Mouse (Mus musculus) left cerebral cortex, postnatal 4 days (tissue): Measurements from ENCODE around the gene Cnot11. TPM values are rescaled to one million over a fixed set of nuclear protein-coding genes. Genes with fewer than 3 reads are reported as not detected.

ENCODE experiments used
- DNase-seq: peaks from one replicate; pipeline ENCODE4 v3.0.0-alpha.2; 2022
- intact Hi-C: fragments of 180-260 bp; cut with DNase I; formaldehyde crosslinking; loops from one replicate; pipeline ENCODE4 v1.15.1; 2025
- total RNA-seq, 2 experiments: library from RNA; stranded (reverse); gene quantifications; 2 replicates each; pipeline ENCODE4 v1.2.3; 2021

Cnot11 gene
- total RNA-seq, 2 experiments from 2014 or later: 21.6 to 23.6 TPM

DNA sequence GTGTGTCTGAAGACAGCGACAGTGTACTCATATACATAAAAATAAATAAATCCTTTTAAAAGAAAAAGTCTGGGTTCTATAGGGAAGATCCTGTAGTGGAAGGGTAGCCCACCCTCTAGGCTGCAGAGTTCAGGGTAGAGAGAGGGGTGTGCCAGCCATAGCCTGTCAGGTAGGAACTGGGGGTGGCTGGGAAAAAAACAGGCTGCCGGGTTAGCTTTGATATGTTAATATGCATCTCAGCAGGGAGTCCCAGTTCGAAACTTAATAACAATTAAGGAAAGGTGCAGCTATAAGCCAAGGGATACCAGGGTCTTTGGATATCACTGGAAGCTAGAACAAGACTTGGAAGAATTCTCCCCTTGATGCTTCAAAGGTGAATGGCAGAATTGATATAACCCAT is 875 bp upstream of the Cnot11 start:
- intact Hi-C loops: no loop called here
- no peak for DNase-seq

- DNase-seq: peak; percentile 98
- intact Hi-C loops: no loop called here
Observed at GRCm38 (mm10) chr1:39535515-39536311, 921 bp downstream of the Cnot11 start.

DNA sequence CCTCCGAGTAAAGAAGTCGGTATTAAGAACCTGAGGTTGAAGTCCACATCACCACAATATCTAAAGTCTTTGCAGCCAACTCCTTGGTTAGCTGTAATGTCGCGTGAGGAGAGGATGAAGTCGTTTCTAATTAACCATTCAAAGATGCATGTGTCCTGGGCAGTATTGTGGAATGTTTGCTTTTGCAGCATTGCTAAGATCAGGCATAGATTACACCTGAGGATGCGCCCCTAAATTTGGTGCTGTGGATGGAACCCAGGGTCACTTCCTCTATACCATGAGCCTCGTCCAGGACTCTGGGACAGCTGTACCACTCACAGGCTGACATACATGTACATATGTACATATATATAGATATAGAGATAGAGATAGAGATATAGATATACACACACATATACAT is 1.9 kb downstream of the Cnot11 start:
- intact Hi-C loops: no loop called here
- no peak for DNase-seq

- intact Hi-C loops: no loop called here
- DNase-seq: no peak
Observed at GRCm38 (mm10) chr1:39537631-39538380, 3.0 kb downstream of the Cnot11 start.

DNA sequence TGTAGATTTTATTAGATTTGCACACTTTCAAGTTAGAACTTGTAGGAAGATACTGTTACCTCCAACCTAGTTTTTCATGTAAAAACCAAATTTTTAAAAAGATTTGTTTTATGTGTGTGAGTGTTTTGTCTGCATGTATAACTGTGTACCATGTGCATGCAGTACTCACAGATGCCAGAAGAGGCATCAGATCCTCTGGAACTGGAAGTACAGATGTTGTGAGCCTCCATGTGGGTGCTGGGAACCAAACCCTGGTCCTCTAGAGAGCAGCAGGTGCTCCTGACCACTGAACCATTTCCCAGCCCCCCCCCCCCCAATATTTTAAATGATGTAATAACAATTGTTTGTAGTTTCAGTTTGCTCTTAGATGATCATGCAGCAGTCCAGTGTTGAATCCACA is 5.8 kb downstream of the Cnot11 start:
- intact Hi-C loops: no loop called here
- DNase-seq: no peak

- DNase-seq: no peak
- intact Hi-C loops: no loop called here
Observed at GRCm38 (mm10) chr1:39545589-39545988, 10.8 kb downstream of the Cnot11 start.

GRCm38 (mm10) chr1:39546160-39546866 is 11.5 kb downstream of the Cnot11 start:
- DNase-seq: no peak
- intact Hi-C loops: no loop called here

DNA sequence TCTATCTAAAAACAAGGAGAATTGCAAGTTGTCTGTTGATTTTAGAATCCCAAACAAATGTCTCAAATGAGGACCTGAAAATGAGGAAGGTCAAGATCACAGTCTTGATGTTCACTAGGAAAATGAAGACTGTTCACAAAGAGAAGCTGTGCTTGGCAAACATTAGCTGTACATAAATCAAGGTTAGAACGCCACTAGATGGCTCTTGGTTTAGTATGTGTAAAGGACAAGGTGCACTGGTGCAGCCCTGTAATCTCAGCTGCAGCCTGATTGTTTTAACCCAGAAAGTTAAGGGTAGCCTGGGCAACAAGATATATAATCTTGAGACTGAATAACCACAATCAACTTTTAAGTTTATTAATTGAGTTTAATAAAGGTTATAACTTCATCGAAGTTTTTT is 12.4 kb downstream of the Cnot11 start:
- DNase-seq: no peak
- intact Hi-C loops: no loop called here

GRCm38 (mm10) chr1:39549831-39550230 is 15.0 kb downstream of the Cnot11 start:
- no peak for DNase-seq

DNA sequence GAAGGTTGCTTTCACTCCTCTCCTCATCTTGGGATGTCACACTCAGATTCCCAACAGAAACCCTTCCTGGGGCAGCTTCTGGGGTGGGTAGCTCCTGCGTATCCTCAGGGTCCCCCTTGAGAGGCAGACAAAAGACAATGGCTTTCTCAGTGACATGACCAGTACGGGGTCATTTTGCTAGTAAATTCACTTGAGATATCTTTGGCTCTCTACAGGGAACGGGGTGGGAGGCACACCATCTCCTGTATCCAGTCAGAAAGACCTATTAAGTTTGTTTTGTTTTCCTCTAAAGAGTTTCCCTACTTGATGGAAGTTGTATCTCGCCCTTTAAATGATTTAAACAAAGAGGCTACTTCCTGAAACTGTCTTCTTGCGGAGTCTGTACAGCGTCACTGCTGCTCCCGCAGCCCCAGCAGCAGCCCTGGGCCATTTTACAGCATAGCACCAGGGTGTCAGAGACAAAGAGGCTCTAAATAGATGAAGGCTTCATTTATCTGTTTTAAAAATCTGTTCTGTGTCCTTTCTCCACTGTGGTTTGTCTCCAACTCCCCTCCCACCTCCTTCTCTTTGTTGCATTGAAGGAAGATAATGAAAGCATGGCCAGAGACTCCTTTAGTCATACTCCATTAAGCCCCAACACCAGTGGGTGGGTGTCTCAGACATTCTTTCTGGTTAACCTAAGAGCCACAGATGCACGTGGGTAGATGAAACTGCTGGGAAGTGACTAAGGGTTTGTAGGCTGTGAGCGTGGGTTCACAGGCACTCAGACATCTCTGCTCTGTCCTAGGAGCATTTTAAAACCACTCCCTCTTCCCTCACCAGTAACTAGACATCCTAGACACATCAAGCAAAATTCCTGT is 21.0 kb downstream of the Cnot11 start:
- DNase-seq: no peak
- intact Hi-C loops: no loop called here

More at GRCm38 (mm10) chr1:39549831-39550230, 15.0 kb downstream of the Cnot11 start:
- intact Hi-C loops: no loop called here

DNA sequence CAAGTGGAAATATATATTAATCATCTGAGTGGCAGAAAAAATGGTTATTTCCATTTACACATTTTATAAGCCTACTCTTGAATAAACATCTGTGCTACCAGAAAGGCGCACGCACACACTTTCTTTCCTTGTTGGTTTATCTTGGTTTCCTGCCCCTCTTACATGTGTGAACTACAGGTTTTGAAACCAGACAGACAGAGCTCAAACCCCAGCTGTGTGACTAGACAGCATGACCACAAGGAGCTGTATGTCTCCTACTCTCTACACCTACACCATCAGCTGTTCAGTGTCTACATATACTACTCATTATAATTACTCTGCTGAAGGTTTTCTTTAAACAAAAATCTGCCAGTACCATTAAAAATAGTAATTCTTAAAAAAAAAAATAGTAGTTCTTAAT is 24.2 kb downstream of the Cnot11 start:
- DNase-seq: no peak

DNA sequence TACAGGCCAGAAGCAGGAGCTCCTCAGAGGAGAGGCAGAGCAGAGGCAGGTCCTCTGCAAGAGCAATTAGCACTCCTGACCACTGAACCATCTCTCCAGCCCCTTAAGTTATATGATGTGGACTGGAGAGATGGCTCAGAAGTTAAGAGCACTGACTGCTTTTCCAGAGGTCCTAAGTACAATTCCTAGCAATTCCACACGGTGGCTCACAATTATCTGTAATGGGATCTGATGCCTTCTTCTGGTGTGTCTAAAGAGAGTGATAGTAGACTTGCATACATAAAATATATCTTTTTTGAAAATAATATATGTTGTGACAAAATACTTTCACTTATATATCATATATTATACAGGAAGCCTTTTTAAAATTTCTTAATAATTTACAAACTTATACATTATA is 27.1 kb downstream of the Cnot11 start:
- no peak for DNase-seq
- intact Hi-C loops: no loop called here

More for the DNA sequence above, 24.2 kb downstream of the Cnot11 start:
- intact Hi-C loops: no loop called here

GRCm38 (mm10) chr1:39563161-39563560 is 28.4 kb downstream of the Cnot11 start:
- intact Hi-C loops: no loop called here
- DNase-seq: no peak

GRCm38 (mm10) chr1:39564603-39565002 is 29.8 kb downstream of the Cnot11 start:
- intact Hi-C loops: no loop called here
- no peak for DNase-seq

- intact Hi-C loops: no loop called here
- DNase-seq: no peak
Observed at GRCm38 (mm10) chr1:39568079-39568478, 33.3 kb downstream of the Cnot11 start.

GRCm38 (mm10) chr1:39571653-39572052 is 36.9 kb downstream of the Cnot11 start:
- intact Hi-C loops: loop anchor here (10.0 kb wide), 1 partner anchor 83 kb away; the partner anchor contains the start of gene Creg2
- DNase-seq: no peak

DNA sequence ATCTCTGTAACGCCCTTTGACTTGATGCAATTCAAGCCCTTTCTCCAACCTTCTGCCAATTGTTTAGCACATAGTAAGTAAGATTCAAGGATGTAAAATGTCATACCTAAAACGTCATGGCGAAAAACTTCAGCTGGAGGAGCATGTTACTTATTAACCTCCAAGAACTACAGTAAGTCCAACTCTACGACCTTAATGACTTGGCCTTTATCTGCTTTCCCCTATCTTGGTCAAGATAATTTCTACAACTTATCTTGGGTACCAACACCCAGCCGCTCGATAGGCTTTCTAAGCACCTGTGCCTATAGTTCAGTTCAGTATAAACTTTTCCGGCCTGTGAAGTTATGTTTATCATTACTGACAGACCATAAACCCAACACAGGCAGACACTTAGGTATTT is 39.1 kb downstream of the Cnot11 start:
- no peak for DNase-seq
- intact Hi-C loops: loop anchor here (10.0 kb wide), 1 partner anchor 81 kb away; the partner anchor contains the start of gene Creg2

DNA sequence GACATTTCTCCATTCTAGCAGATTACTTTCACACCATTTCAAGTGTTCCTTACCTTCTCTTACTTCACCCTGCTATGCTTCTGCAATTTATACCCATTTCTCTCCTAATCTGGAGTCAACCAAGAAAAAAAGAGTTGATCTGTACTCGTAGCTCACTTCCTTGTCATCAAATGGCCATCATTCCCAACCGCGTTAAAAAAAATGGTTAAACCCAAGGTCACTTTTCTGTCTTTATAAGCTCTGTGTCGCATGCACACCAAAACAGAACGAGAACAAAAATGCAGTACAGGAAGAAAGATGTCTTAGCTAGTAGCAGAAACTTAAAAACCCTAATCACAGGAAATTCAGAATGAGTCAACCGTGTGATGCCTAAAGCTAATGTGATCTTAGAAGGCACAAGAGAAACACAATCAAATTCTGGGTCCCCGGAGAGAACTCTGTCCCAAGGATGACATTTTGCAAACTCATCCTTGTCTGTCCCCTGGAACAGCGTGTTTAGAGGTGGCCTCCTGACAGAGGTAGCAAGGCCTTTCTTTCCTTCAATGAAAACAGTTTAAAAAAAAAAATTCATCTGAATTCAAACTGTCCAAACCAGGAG is 41.1 kb downstream of the Cnot11 start:
- no peak for DNase-seq
- intact Hi-C loops: loop anchor here (10.0 kb wide), 1 partner anchor 79 kb away; the partner anchor contains the start of gene Creg2

GRCm38 (mm10) chr1:39576431-39577243 is 41.8 kb downstream of the Cnot11 start:
- DNase-seq: peak; percentile 52
- intact Hi-C loops: loop anchor here (10.0 kb wide), 1 partner anchor 78 kb away; the partner anchor contains the start of gene Creg2
